Mouse (Mus musculus) kidney, postnatal 0 days (tissue): Measurements from ENCODE around the gene Dnajc30. TPM values are rescaled to one million over a fixed set of nuclear protein-coding genes. Genes with fewer than 3 reads are reported as not detected.
A peak's percentile ranks its signal among the peaks of the same experiment; 100 is the strongest.

Experiments used
- ATAC-seq: fragments of 200-750 bp; cut with Nextera tagmentation; replicated peaks from 2 replicates; pipeline ENCODE4 v1.8.0; 2017; ENCODE audit warnings: low read depth, moderate number of reproducible peaks, moderate TSS enrichment, moderate library complexity; ENCODE audit not compliant: low FRiP score
- DNase-seq: peaks from one replicate; pipeline ENCODE4 v3.0.0-alpha.2; 2016; ENCODE audit warnings: low spot score
- H3K27ac ChIP-seq: fragments of 300-500 bp; sonication (generic); 2 replicates; pipeline ENCODE4 v1.5.1; 2014; ENCODE audit warnings: mild to moderate bottlenecking
- H3K27me3 ChIP-seq: fragments of 300-500 bp; sonication (generic); 2 replicates; pipeline ENCODE4 v1.6.1; 2014; ENCODE audit warnings: low read length, mixed read lengths; ENCODE audit not compliant: insufficient read depth
- H3K36me3 ChIP-seq: fragments of 300-500 bp; sonication (generic); 2 replicates; pipeline ENCODE4 v1.6.1; 2014; ENCODE audit warnings: low read length, mixed read lengths; ENCODE audit not compliant: insufficient read depth
- H3K4me1 ChIP-seq: fragments of 300-500 bp; sonication (generic); replicated peaks from 2 replicates; pipeline ENCODE4 v1.6.1; 2014; ENCODE audit warnings: antibody characterized with exemption, low read length, mixed read lengths; ENCODE audit not compliant: insufficient read depth
- H3K4me2 ChIP-seq: fragments of 300-500 bp; sonication (generic); 2 replicates; pipeline ENCODE4 v1.6.1; 2014; ENCODE audit warnings: mild to moderate bottlenecking, low read length, moderate library complexity, mixed read lengths
- H3K4me3 ChIP-seq: fragments of 300-500 bp; sonication (generic); replicated peaks from 2 replicates; pipeline ENCODE4 v1.5.1; 2014; ENCODE audit warnings: low read depth, low read length
- H3K9ac ChIP-seq: fragments of 300-500 bp; sonication (generic); 2 replicates; pipeline ENCODE4 v1.6.1; 2014; ENCODE audit warnings: low read depth, low read length
- H3K9me3 ChIP-seq: fragments of 300-500 bp; sonication (generic); replicated peaks from 2 replicates; pipeline ENCODE4 v1.6.1; 2016; ENCODE audit warnings: low read length, inconsistent platforms, mixed read lengths
- CTCF ChIP-seq: IDR thresholded peaks from 2 replicates; pipeline ENCODE4 v1.5.1; 2016; ENCODE audit warnings: antibody characterized with exemption, low read depth, mild to moderate bottlenecking, moderate library complexity
- WGBS: fragments of 180-500 bp; shearing (Covaris S2); extraction: QIAGEN DNeasy Blood & Tissue Kit; methylation state at CpG from one replicate; pipeline ENCODE4 v1.1.7; 2014; 5-methylcytosine and 5-hydroxymethylcytosine counted together
- polyA plus RNA-seq: library from polyadenylated mRNA; unstranded; fragments of >200 nt; fragmentation: Nextera tagmentation; extraction: Ambion mirVana; gene quantifications from 2 replicates; pipeline ENCODE4 v1.2.1, GENCODE M21; 2015

Dnajc30 gene
- polyA plus RNA-seq, 1 experiment from 2014 or later, result 42.4 TPM

DNA sequence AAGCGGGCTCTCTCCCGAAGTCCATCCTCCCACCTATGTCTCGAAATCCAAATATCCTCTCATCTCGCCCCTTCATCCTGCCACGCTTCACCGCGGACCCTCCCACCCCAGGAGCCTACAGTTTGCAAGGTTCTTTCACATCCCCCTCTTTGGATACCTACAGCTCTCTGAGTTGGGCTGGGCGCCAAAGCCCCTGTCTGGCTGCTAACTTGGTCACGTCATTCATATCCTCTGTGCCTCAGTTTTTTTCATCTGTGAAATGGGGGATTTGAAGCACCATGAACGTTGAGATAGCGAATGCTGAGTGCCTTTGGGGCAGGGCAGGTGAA, 14.4 kb downstream of the Dnajc30 start:
- Histone ChIP-seq H3K9ac (peak overlapping the region; percentile 96; the same call in 1 of the 2 replicates), H3K4me3 (peak overlapping the region; percentile 98), H3K27ac (no peak overlapping the region), H3K9me3 (no peaks in the 10 kb centered on the region), H3K4me2 (peak overlapping the region; percentile 91), H3K27me3 (no peaks in the 10 kb centered on the region), H3K4me1 (no peaks in the 10 kb centered on the region; the same call in 1 of the 2 replicates), H3K36me3 (no peaks in the 10 kb centered on the region)
- no peak for DNase-seq
- ATAC-seq, result no peak; the same call in 1 of the 2 replicates
- no peak; the same call in 1 of the 2 replicates for TF ChIP-seq CTCF
- WGBS, result under 1% methylated on average over 11 of the region's 11 CpGs

- H3K27me3 ChIP-seq, result no peaks in the 10 kb centered on the region
- WGBS, result 91% methylated on average over 2 of the region's 2 CpGs
- H3K4me1 ChIP-seq, result no peaks in the 10 kb centered on the region
Observed at GRCm38 (mm10) chr5:135079578-135079977, 15.6 kb downstream of the Dnajc30 start.

GRCm38 (mm10) chr5:135080539-135080938, 16.5 kb downstream of the Dnajc30 start:
- Histone ChIP-seq H3K9ac (no peak overlapping the region), H3K36me3 (no peaks in the 10 kb centered on the region), H3K27me3 (no peaks in the 10 kb centered on the region), H3K9me3 (no peaks in the 10 kb centered on the region), H3K4me1 (no peaks in the 10 kb centered on the region), H3K4me3 (no peak overlapping the region), H3K27ac (no peak overlapping the region), H3K4me2 (no peak overlapping the region)
- WGBS, result 87% methylated on average over 5 of the region's 5 CpGs
- TF ChIP-seq CTCF, result no peak
- ATAC-seq (no peak), DNase-seq (no peak)

More at GRCm38 (mm10) chr5:135079578-135079977, 15.6 kb downstream of the Dnajc30 start:
- DNase-seq (no peak), ATAC-seq (no peak)
- Histone ChIP-seq H3K4me2 (no peak overlapping the region), H3K27ac (no peak overlapping the region), H3K9me3 (no peaks in the 10 kb centered on the region), H3K4me3 (no peak overlapping the region), H3K9ac (no peak overlapping the region), H3K36me3 (no peaks in the 10 kb centered on the region)
- TF ChIP-seq CTCF, result no peak

- no peak for TF ChIP-seq CTCF
- DNase-seq, result no peak
- Histone ChIP-seq H3K9me3 (no peaks in the 10 kb centered on the region), H3K4me1 (no peaks in the 10 kb centered on the region), H3K4me2 (no peak overlapping the region), H3K4me3 (no peak overlapping the region), H3K9ac (no peak overlapping the region), H3K27me3 (peaks cover 14% of the 10 kb centered on the region), H3K27ac (no peak overlapping the region), H3K36me3 (no peaks in the 10 kb centered on the region)
- 26% methylated on average over 4 of the region's 4 CpGs for WGBS
- no peak for ATAC-seq
Observed at GRCm38 (mm10) chr5:135086871-135087270, 22.9 kb downstream of the Dnajc30 start.

DNA sequence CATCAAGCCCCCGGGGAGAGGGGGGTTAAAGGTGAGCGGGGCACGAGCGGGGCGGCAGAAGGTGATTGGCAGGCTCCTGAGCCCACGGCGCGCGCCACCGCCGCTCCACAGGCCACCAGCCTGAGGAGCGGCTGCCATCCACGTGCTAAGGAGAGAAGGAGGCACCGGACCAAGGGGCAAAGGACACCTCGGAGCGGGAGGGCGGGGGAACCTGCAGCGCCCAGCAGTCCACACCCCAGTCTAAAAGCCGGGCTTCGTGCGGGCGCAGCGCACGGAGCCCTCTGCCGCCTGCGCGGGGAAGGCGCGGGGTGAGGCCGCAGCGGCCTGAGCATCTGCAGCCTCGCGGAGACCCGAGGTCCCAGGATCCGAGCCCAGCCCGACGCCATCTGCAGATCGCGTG, 25.7 kb downstream of the Dnajc30 start, which contains the start of gene Mlxipl:
TSS of gene Mlxipl (plus strand) at position 238 of the 400 bp plus-strand sequence.
- H3K36me3 ChIP-seq, result no peaks in the 10 kb centered on the region

DNA sequence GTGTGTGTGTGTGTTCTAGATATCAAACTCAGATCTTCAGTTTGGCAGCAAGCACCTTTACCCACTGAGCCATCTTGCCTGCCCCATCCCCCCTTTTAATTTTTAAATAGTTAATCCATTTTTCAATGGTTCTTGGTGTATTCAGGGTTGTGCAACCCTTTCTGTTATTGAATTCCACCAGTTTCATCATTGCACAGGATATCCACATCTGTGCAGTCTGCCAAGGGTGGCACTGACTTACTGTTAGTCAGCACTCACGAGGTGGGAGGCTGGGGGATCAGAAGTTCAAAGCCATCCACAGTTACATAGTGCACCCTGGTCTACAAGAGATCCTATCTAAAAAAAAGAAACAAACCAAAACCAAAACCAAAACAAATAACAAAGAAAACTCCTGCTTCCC, 37.0 kb downstream of the Dnajc30 start:
- no peak for TF ChIP-seq CTCF
- 45% methylated on average over 1 of the region's 1 CpGs for WGBS
- H3K4me2 ChIP-seq, result no peak overlapping the region
- DNase-seq (no peak), ATAC-seq (no peak)
- H3K4me1 ChIP-seq, result no peaks in the 10 kb centered on the region
- no peaks in the 10 kb centered on the region for H3K36me3 ChIP-seq
- H3K27ac ChIP-seq, result no peak overlapping the region
- H3K9ac ChIP-seq, result no peak overlapping the region
- no peaks in the 10 kb centered on the region for H3K27me3 ChIP-seq
- no peaks in the 10 kb centered on the region for H3K9me3 ChIP-seq
- no peak overlapping the region for H3K4me3 ChIP-seq

More for the DNA sequence above, 25.7 kb downstream of the Dnajc30 start, which contains the start of gene Mlxipl:
- 2% methylated on average over 39 of the region's 39 CpGs for WGBS
- H3K9ac ChIP-seq, result no peak within 1 kb of the TSS
- no peaks in the 10 kb centered on the region for H3K9me3 ChIP-seq
- peak; percentile 12; the same call in 1 of the 2 replicates for TF ChIP-seq CTCF
- H3K27ac ChIP-seq, result no peak within 1 kb of the TSS
- peak; percentile 13 for DNase-seq
- 0 out of 2 replicates have a peak within 1 kb of the TSS, but pooled peaks have one; percentile 7 for H3K4me3 ChIP-seq
- H3K27me3 ChIP-seq, result peaks cover 14% of the 10 kb centered on the region
- peak; percentile 58 for ATAC-seq
- H3K4me2 ChIP-seq, result peak within 1 kb of the TSS; percentile 41
- no peaks in the 10 kb centered on the region for H3K4me1 ChIP-seq
